Mouse (Mus musculus): ENCODE data around the gene Rsrc1. TPM values are rescaled to one million over a fixed set of nuclear protein-coding genes. Genes with fewer than 3 reads are reported as not detected.

Gene Rsrc1
- polyA plus RNA-seq, 1 experiment from 2014 or later, result 22.4 TPM

- H3K4me3 ChIP-seq, result peak within 1 kb of the TSS; percentile 72
- H3K27me3 ChIP-seq (replicated peaks), result no peaks in the 10 kb centered on the region
- peak within 1 kb of the TSS; percentile 88 for H3K9ac ChIP-seq
- peak within 1 kb of the TSS; percentile 86 for H3K4me2 ChIP-seq
- peaks cover 42% of the 10 kb centered on the region for H3K4me1 ChIP-seq
- H3K36me3 ChIP-seq, result no peaks in the 10 kb centered on the region
- WGBS, result 30% methylated on average over 3 of the region's 3 CpGs
- ATAC-seq (ENCODE audit: extremely low read depth, insufficient number of reproducible peaks, low FRiP score, low TSS enrichment), result no peak
- H3K9me3 ChIP-seq, result no peaks in the 10 kb centered on the region
- peak within 1 kb of the TSS; percentile 70 for H3K27ac ChIP-seq (replicated peaks)
Measured at GRCm38 (mm10) chr3:67375063-67375462, 393.9 kb downstream of the Rsrc1 start, which contains the start of gene Gm17402. Gm17402 (minus strand) TSS chr3:67375163.

GRCm38 (mm10) chr3:67378215-67378614, 397.0 kb downstream of the Rsrc1 start:
- Histone ChIP-seq H3K4me1 (peaks cover 17% of the 10 kb centered on the region), H3K4me3 (no peak overlapping the region), H3K9ac (no peak overlapping the region), H3K36me3 (no peaks in the 10 kb centered on the region), H3K4me2 (no peak overlapping the region), H3K27ac (replicated peaks) (peak overlapping the region; percentile 26; the same call in 1 of the 2 replicates), H3K27me3 (replicated peaks) (no peaks in the 10 kb centered on the region), H3K9me3 (no peaks in the 10 kb centered on the region)
- ATAC-seq (ENCODE audit: extremely low read depth, insufficient number of reproducible peaks, low FRiP score, low TSS enrichment), result no peak

Other genes starting within 250 kb of the Rsrc1 start
- gene Shox2, start 381 bp downstream of the Rsrc1 start, polyA plus RNA-seq (2015; fragmentation: Nextera tagmentation; extraction: Ambion mirVana), result 5.8 and 7.8 TPM in 2 replicates

All from heart, embryonic 13.5 days (tissue).